Mouse (Mus musculus) limb, embryonic 12.5 days (tissue): ENCODE data around the gene Gsta3. TPM values are rescaled to one million over a fixed set of nuclear protein-coding genes. Genes with fewer than 3 reads are reported as not detected.
"Not testable (repeated sequence)": the region's sequence is repeated elsewhere in the genome, so short reads cannot be mapped to it uniquely, and the experiment has no call there.

Experiments used
- ATAC-seq: fragments of 200-750 bp; cut with Nextera tagmentation; 2 replicates; pipeline ENCODE4 v1.8.0; 2017; ENCODE audit warnings: low read depth, moderate TSS enrichment; ENCODE audit not compliant: insufficient number of reproducible peaks, insufficient read depth, low FRiP score, low TSS enrichment
- H3K27ac ChIP-seq: fragments of 300-500 bp; sonication (generic); 2 replicates; pipeline ENCODE4 v1.5.1; 2016; ENCODE audit warnings: mild to moderate bottlenecking, moderate library complexity
- H3K27me3 ChIP-seq: fragments of 300-500 bp; sonication (generic); 2 replicates; pipeline ENCODE4 v1.6.1; 2016; ENCODE audit warnings: mild to moderate bottlenecking, moderate library complexity
- H3K36me3 ChIP-seq: fragments of 300-500 bp; sonication (generic); 2 replicates; pipeline ENCODE4 v1.6.1; 2016; ENCODE audit warnings: mild to moderate bottlenecking, moderate library complexity
- H3K4me1 ChIP-seq: fragments of 300-500 bp; sonication (generic); replicated peaks from 2 replicates; pipeline ENCODE4 v1.6.1; 2016
- H3K4me2 ChIP-seq: fragments of 300-500 bp; sonication (generic); 2 replicates; pipeline ENCODE4 v1.6.1; 2016; ENCODE audit warnings: mild to moderate bottlenecking, moderate library complexity
- H3K4me3 ChIP-seq: fragments of 300-500 bp; sonication (generic); replicated peaks from 2 replicates; pipeline ENCODE4 v1.5.1; 2016; ENCODE audit warnings: mild to moderate bottlenecking
- H3K9ac ChIP-seq: fragments of 300-500 bp; sonication (generic); replicated peaks from 2 replicates; pipeline ENCODE4 v1.6.1; 2016; ENCODE audit warnings: mild to moderate bottlenecking, moderate library complexity
- H3K9me3 ChIP-seq: fragments of 300-500 bp; sonication (generic); 2 replicates; pipeline ENCODE4 v1.6.1; 2016; ENCODE audit warnings: mild to moderate bottlenecking, moderate library complexity
- WGBS: fragments of 180-500 bp; shearing (Covaris S2); methylation state at CpG from one replicate; pipeline ENCODE4 v1.1.7; 2016; 5-methylcytosine and 5-hydroxymethylcytosine counted together
- polyA plus RNA-seq: library from polyadenylated mRNA; unstranded; fragments of >200 nt; fragmentation: Nextera tagmentation; extraction: Ambion mirVana; gene quantifications from 2 replicates; pipeline ENCODE4 v1.2.1, GENCODE M21; 2016

Gene Gsta3
- polyA plus RNA-seq, 1 experiment from 2014 or later: 0.38 TPM

DNA sequence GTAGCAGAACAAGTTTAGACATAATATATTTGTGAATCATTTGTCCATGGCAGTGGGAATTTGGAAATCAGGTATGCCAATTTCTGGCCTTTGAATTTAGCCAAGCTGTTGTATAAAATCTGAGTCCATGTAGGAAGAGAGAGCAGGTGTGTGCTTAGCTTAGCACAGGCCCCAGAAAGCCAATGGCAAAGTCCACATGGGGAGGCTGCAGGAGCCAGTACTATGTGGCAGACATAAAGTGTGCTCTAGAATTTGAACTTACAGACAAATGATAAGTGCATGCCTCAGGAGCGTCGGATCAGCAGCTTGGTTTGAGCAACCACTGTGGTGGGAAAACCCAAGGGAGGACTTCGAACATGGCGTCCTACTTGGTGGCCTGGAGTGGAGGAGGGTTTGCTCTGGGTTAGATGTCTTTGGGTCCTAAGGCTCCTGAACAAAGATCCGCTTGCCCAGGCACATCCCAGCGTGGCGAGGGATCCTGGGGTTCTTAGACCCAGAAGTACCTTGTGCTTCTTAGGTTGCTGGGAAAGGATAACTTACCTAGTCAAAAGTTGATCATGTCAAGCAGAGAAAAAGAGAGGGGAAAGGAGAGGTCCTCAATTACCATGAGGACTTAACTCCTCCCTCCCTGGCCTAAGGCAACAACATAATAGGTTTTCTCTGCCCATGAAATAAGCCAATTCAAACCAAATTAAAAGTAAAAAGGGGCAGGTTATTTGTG is 15.4 kb downstream of the Gsta3 start:
- H3K27ac ChIP-seq: no peak overlapping the region
- no peak overlapping the region for H3K9ac ChIP-seq
- no peak for ATAC-seq
- no peaks in the 10 kb centered on the region for H3K4me1 ChIP-seq
- no peaks in the 10 kb centered on the region for H3K27me3 ChIP-seq
- no peaks in the 10 kb centered on the region for H3K36me3 ChIP-seq
- 91% methylated on average over 7 of the region's 7 CpGs for WGBS
- no peak overlapping the region for H3K4me2 ChIP-seq
- H3K4me3 ChIP-seq: no peak overlapping the region
- no peaks in the 10 kb centered on the region for H3K9me3 ChIP-seq

DNA sequence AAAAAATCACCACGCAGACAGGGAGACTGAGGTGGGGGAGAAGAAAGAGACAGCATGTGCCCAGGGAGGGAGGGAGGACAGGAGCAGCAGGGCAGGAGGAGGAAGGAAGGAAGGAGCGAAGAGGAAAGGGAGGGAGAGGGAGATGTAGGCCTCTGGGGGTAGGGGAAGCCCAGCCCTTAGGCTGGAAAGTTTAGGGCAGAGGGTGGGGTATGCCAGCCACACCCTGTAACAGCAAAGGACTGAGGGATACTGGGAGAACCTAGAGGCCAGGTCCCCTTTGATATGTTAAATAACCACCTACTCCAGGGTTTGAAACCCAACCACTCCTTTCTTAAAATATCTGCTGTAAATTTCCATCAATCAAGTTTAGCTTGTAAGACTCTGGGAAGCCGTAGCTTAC is 16.0 kb downstream of the Gsta3 start:
- no peak overlapping the region for H3K4me2 ChIP-seq

DNA sequence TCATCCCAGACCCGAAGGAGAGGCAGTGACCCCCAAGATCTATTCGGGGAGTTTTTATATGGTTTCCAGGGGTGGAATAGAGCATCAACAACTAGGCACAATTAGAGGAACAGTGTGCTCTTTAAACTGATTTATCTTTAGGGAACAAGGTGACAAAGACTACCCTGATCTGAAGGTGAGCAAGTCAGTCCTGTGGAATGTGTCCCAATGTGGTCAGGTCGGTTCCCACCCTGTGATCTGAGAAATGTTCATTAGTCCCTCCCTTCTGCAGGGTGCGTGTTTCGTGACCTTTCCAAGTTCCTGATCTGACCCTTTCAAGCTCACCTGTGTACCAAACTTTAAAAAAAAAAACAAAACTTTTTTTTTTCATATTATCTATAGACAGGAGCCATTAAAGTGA is 16.5 kb downstream of the Gsta3 start:
- H3K4me3 ChIP-seq: no peak overlapping the region
- H3K9me3 ChIP-seq: no peaks in the 10 kb centered on the region
- no peaks in the 10 kb centered on the region for H3K4me1 ChIP-seq
- no peaks in the 10 kb centered on the region for H3K27me3 ChIP-seq
- H3K36me3 ChIP-seq: no peaks in the 10 kb centered on the region
- H3K4me2 ChIP-seq: no peak overlapping the region
- no peak overlapping the region for H3K27ac ChIP-seq
- ATAC-seq: no peak
- WGBS: 69% methylated on average over 5 of the region's 5 CpGs
- no peak overlapping the region for H3K9ac ChIP-seq

More for the DNA sequence above, 16.0 kb downstream of the Gsta3 start:
- Histone ChIP-seq H3K9ac (no peak overlapping the region), H3K4me1 (no peaks in the 10 kb centered on the region), H3K36me3 (no peaks in the 10 kb centered on the region), H3K9me3 (no peaks in the 10 kb centered on the region), H3K4me3 (no peak overlapping the region), H3K27ac (no peak overlapping the region), H3K27me3 (no peaks in the 10 kb centered on the region)
- ATAC-seq: no peak
- WGBS: 64% methylated on average over 3 of the region's 3 CpGs

DNA sequence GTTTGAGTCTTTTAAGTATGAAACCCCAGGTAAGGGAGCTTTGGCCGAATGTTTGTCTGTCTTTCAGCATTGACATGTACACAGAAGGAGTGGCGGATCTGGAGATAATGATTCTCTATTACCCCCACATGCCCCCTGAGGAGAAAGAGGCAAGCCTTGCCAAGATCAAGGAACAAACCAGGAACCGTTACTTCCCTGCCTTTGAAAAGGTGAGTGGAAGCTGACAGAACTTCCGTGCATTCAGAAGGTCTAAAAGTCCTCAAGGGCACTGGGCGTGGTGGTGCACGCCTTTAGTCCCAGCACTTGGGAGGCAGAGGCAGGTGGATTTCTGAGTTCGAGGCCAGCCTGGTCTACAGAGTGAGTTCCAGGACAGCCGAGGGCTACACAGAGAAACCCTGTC is 19.6 kb downstream of the Gsta3 start:
- not testable (repeated sequence) for H3K4me2 ChIP-seq, H3K9ac ChIP-seq, H3K4me3 ChIP-seq, H3K36me3 ChIP-seq, H3K9me3 ChIP-seq, ATAC-seq, H3K27me3 ChIP-seq, H3K4me1 ChIP-seq, H3K27ac ChIP-seq
- WGBS: 81% methylated on average over 8 of the region's 8 CpGs

DNA sequence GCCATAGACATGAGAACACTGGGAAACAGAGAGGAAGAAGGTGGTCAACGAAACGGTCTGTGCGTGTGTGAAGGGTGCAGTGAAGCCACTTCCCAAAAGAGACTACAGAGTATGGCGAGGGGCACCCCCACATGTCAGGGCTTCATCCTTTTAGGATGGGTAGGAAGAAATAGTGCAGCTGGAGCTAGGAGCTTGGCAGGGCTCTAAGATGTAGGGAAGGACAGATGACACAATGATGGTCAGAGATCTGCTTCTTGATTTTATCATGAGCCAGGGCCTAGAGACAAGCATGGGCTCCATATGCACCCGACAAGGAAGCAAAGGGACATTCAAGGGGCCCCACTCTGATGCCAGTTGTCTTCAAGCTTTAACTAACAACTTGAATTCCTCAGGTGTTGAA is 22.0 kb downstream of the Gsta3 start:
- 93% methylated on average over 5 of the region's 5 CpGs for WGBS
- Histone ChIP-seq H3K36me3 (no peaks in the 10 kb centered on the region), H3K4me3 (no peak overlapping the region)

DNA sequence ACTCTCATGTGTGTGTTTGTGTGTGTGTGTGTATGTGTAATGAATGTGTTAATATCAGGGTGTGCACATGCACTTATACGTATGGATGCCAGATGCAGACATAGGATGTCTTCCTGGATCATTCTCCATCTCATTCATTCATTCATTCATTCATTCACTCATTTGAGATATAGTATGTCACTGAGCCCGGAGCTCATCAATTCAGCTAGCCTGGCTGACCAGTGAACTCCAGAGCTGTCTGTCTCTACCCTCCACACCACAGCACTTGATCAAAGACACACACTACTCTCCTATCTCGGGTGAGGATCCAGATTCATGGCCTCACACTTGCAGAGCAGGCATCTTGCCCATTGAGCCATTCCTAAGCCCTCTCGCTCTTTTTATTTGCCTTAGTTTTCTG is 23.6 kb downstream of the Gsta3 start:
- no peak overlapping the region for H3K9ac ChIP-seq
- no peak overlapping the region for H3K4me3 ChIP-seq
- H3K36me3 ChIP-seq: no peaks in the 10 kb centered on the region
- 76% methylated on average over 4 of the region's 4 CpGs for WGBS
- no peaks in the 10 kb centered on the region for H3K4me1 ChIP-seq
- H3K4me2 ChIP-seq: no peak overlapping the region
- no peak for ATAC-seq
- H3K9me3 ChIP-seq: no peaks in the 10 kb centered on the region
- H3K27ac ChIP-seq: no peak overlapping the region
- no peaks in the 10 kb centered on the region for H3K27me3 ChIP-seq

More for the DNA sequence above, 22.0 kb downstream of the Gsta3 start:
- H3K27ac ChIP-seq: no peak overlapping the region
- no peak overlapping the region for H3K9ac ChIP-seq
- H3K9me3 ChIP-seq: no peaks in the 10 kb centered on the region
- no peak overlapping the region for H3K4me2 ChIP-seq
- ATAC-seq: no peak
- H3K27me3 ChIP-seq: no peaks in the 10 kb centered on the region
- no peaks in the 10 kb centered on the region for H3K4me1 ChIP-seq

DNA sequence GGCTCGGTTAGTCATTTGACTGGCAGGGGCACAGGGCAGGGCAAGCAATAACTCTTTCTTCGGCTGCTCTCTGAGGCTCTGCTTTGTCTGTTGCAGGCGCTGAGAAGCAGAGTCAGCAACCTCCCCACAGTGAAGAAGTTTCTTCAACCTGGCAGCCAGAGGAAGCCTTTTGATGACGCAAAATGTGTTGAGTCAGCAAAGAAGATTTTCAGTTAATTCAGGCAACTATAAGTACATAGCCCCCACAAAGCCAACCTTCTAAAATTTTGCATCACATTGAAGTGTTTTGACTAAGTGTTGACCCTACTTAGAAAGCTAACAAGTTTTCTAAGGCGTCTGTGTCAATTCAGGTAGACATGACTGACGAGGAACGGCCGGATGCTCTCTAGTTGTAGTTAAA is 24.4 kb downstream of the Gsta3 start:
- ATAC-seq: no peak
- H3K27ac ChIP-seq: no peak overlapping the region
- H3K36me3 ChIP-seq: no peaks in the 10 kb centered on the region
- 81% methylated on average over 8 of the region's 8 CpGs for WGBS
- H3K4me3 ChIP-seq: no peak overlapping the region
- H3K9ac ChIP-seq: no peak overlapping the region
- H3K4me2 ChIP-seq: no peak overlapping the region
- no peaks in the 10 kb centered on the region for H3K4me1 ChIP-seq
- no peaks in the 10 kb centered on the region for H3K27me3 ChIP-seq
- no peaks in the 10 kb centered on the region for H3K9me3 ChIP-seq

DNA sequence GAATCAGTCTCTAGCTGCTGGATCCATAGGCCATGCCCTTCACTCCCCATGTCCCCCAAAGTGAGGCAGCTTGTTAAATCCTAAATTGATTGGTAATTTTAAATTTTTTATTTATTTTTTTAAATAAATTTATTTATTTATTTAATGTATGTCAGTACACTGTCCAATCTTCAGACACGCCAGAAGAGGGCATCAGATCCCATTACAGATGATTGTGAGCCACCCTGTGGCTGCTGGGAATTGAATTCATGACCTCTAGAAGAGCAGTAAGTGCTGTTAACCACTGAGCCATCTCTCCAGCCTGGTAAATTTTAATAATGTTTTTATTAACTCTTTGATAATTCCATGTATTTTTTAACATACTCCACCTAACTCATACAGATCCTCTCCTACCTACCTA is 26.4 kb downstream of the Gsta3 start:
- no peaks in the 10 kb centered on the region for H3K9me3 ChIP-seq
- 82% methylated on average over 1 of the region's 1 CpGs for WGBS
- no peak for ATAC-seq
- no peak overlapping the region for H3K4me3 ChIP-seq
- no peak overlapping the region for H3K27ac ChIP-seq
- H3K27me3 ChIP-seq: peaks cover 3% of the 10 kb centered on the region; the same call in 1 of the 2 replicates
- no peak overlapping the region for H3K9ac ChIP-seq
- no peak overlapping the region for H3K4me2 ChIP-seq
- H3K4me1 ChIP-seq: no peaks in the 10 kb centered on the region
- H3K36me3 ChIP-seq: no peaks in the 10 kb centered on the region

DNA sequence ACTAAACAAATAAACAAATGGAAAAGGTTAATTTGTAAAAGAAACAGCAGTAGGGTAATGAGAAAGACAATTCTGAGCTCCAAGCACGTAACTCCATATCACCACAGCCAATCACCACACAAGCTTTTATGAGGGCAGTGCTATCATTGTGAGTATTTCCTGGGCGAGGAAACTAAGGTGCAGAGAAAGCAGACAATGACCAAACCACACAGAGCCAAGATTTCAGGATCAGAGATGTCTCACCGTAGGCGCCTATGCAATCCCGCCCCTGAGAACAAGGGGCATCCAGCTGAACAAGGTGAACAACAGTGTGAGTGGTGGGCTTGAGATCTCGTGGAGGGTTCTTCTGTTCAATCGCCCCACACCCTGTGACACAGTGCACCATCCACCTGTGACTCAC is 27.1 kb downstream of the Gsta3 start:
- ATAC-seq, H3K27ac ChIP-seq, H3K4me3 ChIP-seq, H3K36me3 ChIP-seq, H3K27me3 ChIP-seq, H3K9me3 ChIP-seq, H3K4me2 ChIP-seq, H3K4me1 ChIP-seq, H3K9ac ChIP-seq: not testable (repeated sequence)
- 83% methylated on average over 6 of the region's 7 CpGs for WGBS

DNA sequence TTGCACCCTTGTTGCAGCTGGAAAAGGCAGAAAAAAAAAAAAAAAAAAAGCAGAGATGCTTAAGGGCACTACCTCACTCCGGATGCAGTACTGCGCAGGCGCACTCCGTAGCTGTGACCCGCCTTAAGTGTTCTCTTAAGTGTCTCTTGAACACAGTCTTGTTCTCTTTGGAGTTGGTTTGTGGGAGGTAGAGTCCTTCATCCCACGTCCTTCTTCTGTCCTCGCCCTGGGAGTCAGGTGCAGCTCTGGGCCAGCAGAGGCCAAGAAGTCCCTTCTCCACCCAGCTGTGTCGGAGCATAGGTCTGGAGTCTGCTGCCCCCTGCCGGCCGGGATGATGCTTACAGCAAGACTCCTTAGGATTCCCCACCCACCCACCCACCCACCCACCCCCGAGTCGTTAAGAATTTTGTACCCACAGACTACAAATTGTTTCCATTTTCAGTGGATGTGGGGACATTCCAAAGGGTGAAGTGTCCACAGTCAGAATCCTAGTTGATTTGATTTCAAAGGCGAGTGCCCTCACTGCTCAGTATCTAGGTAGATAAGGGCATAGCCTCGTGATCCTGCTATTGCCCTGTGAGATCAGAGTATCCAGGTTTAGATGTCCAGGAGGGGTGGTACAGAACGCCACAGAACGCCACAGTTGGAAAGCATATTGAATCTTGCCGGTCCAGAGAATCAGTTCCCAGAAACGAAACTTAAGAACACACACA is 31.1 kb downstream of the Gsta3 start:
- Histone ChIP-seq H3K4me2 (peak overlapping the region; percentile 53), H3K27me3 (peaks cover 8% of the 10 kb centered on the region), H3K36me3 (no peaks in the 10 kb centered on the region), H3K4me3 (peak overlapping the region; percentile 22), H3K4me1 (no peaks in the 10 kb centered on the region), H3K27ac (no peak overlapping the region), H3K9ac (no peak overlapping the region), H3K9me3 (no peaks in the 10 kb centered on the region)
- WGBS: 28% methylated on average over 18 of the region's 18 CpGs
- ATAC-seq: peak; percentile 61

DNA sequence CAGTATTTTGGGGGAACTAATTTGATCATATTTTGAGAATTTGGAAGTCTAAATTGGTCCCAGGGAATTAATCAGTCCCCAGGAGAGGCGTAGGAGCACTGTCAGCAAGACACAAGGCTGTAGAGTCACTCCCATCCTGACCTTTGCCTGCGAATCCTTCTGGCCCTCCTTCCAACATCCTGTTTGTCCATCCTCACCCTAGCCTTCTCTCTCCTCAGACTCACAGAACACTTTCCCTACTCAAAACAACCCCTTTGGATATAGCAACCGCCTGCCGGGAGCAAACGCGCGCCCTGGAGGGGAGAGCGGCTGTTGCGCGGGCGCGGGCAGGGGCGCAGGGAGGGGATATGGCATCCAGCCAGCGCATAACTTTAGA is 31.7 kb downstream of the Gsta3 start:
- no peak overlapping the region for H3K9ac ChIP-seq
- H3K36me3 ChIP-seq: no peaks in the 10 kb centered on the region
- no peak overlapping the region for H3K27ac ChIP-seq
- WGBS: 27% methylated on average over 14 of the region's 14 CpGs
- H3K4me3 ChIP-seq: peak overlapping the region; percentile 22
- H3K4me1 ChIP-seq: no peaks in the 10 kb centered on the region
- no peaks in the 10 kb centered on the region for H3K9me3 ChIP-seq
- peak overlapping the region; percentile 53 for H3K4me2 ChIP-seq
- ATAC-seq: no peak
- H3K27me3 ChIP-seq: peaks cover 8% of the 10 kb centered on the region

DNA sequence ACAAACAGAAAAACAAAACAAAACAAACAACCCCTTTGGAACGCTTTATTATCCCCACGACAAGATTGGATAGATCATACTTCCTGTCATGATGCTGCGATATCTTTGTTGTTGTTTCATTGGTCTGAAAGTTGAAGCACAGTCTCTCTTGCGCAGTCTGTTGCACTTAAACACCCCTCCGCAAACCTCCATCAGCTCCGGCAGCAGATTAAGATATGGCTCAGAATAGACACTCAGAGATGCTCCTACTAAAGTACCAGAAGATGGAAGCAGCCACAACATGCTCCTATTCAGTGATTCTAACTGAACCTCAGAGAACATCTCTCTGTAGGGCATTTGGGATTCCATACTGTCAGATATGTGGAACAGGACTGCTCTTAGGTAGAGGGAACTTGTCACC is 32.7 kb downstream of the Gsta3 start:
- no peak overlapping the region for H3K9ac ChIP-seq
- peaks cover 8% of the 10 kb centered on the region for H3K27me3 ChIP-seq
- H3K27ac ChIP-seq: no peak overlapping the region
- no peaks in the 10 kb centered on the region for H3K36me3 ChIP-seq
- H3K4me1 ChIP-seq: no peaks in the 10 kb centered on the region
- no peaks in the 10 kb centered on the region for H3K9me3 ChIP-seq
- no peak overlapping the region for H3K4me3 ChIP-seq
- H3K4me2 ChIP-seq: no peak overlapping the region
- 92% methylated on average over 6 of the region's 6 CpGs for WGBS
- no peak for ATAC-seq
